Mouse (Mus musculus) embryonic facial prominence, embryonic 11.5 days (tissue): ENCODE data around the gene Nampt. TPM values are rescaled to one million over a fixed set of nuclear protein-coding genes. Genes with fewer than 3 reads are reported as not detected.

Experiments
- ATAC-seq: fragments of 200-750 bp; cut with Nextera tagmentation; replicated peaks from 2 replicates; pipeline ENCODE4 v1.8.0; 2017; ENCODE audit warnings: low read depth; ENCODE audit not compliant: insufficient number of reproducible peaks, low FRiP score, low TSS enrichment
- DNase-seq: peaks from one replicate; pipeline ENCODE4 v3.0.0-alpha.2; 2015; ENCODE audit warnings: low spot score
- H3K27ac ChIP-seq: fragments of 300-500 bp; sonication (generic); replicated peaks from 2 replicates; pipeline ENCODE4 v1.5.1; 2014; ENCODE audit warnings: mild to moderate bottlenecking, low read depth, low read length, control low read depth
- H3K27me3 ChIP-seq: fragments of 300-500 bp; sonication (generic); 2 replicates; pipeline ENCODE4 v1.6.1; 2014; ENCODE audit warnings: mild to moderate bottlenecking, low read length, moderate library complexity, mixed read lengths; ENCODE audit not compliant: control insufficient read depth, insufficient read depth
- H3K36me3 ChIP-seq: fragments of 300-500 bp; sonication (generic); replicated peaks from 2 replicates; pipeline ENCODE4 v1.6.1; 2014; ENCODE audit warnings: low read depth, mild to moderate bottlenecking, low read length, moderate library complexity, mixed read lengths; ENCODE audit not compliant: control insufficient read depth, insufficient read depth
- H3K4me1 ChIP-seq: fragments of 300-500 bp; sonication (generic); 2 replicates; pipeline ENCODE4 v1.6.1; 2014; ENCODE audit warnings: low read length, mixed read lengths; ENCODE audit not compliant: control insufficient read depth, insufficient read depth
- H3K4me2 ChIP-seq: fragments of 300-500 bp; sonication (generic); 2 replicates; pipeline ENCODE4 v1.6.1; 2014; ENCODE audit warnings: low read depth, mild to moderate bottlenecking, control low read depth, low read length, moderate library complexity
- H3K4me3 ChIP-seq: fragments of 300-500 bp; sonication (generic); 2 replicates; pipeline ENCODE4 v1.5.1; 2014; ENCODE audit warnings: low read depth, low read length, control low read depth
- H3K9ac ChIP-seq: fragments of 300-500 bp; sonication (generic); replicated peaks from 2 replicates; pipeline ENCODE4 v1.6.1; 2014; ENCODE audit warnings: mild to moderate bottlenecking, control low read depth, low read length
- H3K9me3 ChIP-seq: fragments of 300-500 bp; sonication (generic); replicated peaks from 2 replicates; pipeline ENCODE4 v1.6.1; 2016; ENCODE audit warnings: mild to moderate bottlenecking, low read length, inconsistent platforms, mixed read lengths; ENCODE audit not compliant: control insufficient read depth
- WGBS: fragments of 180-500 bp; shearing (Covaris S2); extraction: QIAGEN DNeasy Blood & Tissue Kit; methylation state at CpG from one replicate; pipeline ENCODE4 v1.1.7; 2014; 5-methylcytosine and 5-hydroxymethylcytosine counted together
- polyA plus RNA-seq: library from polyadenylated mRNA; unstranded; fragments of >200 nt; fragmentation: Nextera tagmentation; extraction: Ambion mirVana; gene quantifications from 2 replicates; pipeline ENCODE4 v1.2.1, GENCODE M21; 2014

Nampt gene
- polyA plus RNA-seq, 1 experiment from 2014 or later: 39.8 TPM

DNA sequence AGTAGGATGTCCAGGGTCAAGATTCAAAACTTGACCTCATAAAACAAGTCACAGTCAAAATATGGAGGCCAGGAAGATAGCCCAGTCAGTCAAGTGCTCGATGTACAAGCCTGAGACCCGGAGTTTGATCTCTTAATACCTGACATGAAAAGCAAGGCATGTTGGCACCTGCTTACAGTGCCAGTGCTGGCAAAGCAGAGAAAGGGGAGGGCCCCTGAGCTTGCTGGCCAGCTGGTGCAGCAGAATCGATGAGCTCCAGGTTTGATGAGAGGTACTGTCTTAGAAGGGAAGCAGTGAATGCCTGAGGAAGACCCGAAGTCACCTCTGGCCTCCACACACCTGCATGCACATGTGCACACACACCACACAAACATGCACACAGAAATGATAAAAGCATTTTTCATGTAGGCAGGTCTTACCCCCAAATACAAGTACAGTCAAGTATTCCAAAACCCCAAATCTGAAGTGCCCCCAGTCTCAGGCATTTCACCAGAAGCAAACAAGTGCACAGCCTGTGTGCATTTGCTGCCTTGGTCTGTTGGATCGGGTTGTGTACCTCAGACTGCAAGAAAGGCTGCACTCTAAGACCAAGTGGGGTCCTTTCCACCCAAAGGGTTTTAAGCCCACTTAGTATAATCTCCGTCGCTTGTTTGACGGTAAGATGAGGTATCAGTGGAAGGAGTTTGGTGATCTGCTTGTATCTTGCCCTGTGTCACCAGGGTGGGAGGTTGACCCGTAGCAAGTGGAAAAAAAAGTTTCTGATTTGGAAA, 10.2 kb downstream of the Nampt start:
- Histone ChIP-seq H3K4me1 (no peaks in the 10 kb centered on the region), H3K4me2 (no peak overlapping the region), H3K4me3 (no peak overlapping the region), H3K27me3 (no peaks in the 10 kb centered on the region), H3K9me3 (no peaks in the 10 kb centered on the region), H3K9ac (no peak overlapping the region), H3K36me3 (no peaks in the 10 kb centered on the region; the same call in 1 of the 2 replicates), H3K27ac (no peak overlapping the region)
- WGBS: 88% methylated on average over 9 of the region's 9 CpGs
- ATAC-seq (no peak), DNase-seq (no peak)

DNA sequence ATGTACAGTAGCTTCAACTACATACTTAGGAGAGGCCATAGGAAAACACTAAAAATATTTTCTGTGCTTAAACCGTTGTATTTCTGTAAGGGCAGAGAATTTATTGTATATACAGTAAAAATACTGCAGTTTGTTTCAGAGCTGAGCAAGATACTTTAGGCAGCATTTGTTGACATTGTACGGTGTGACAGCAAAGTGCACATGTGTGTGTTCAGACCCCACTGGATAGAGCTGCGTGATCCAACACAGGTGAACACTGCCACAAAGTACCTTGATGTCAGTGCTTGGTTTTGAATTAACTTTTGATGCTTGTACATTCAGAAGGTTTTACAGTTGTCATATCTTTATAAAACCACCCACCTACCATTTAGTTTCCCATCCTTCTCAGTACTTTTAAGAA, 12.7 kb downstream of the Nampt start:
- DNase-seq: no peak
- H3K4me1 ChIP-seq: no peaks in the 10 kb centered on the region
- no peaks in the 10 kb centered on the region for H3K27me3 ChIP-seq
- ATAC-seq: no peak
- WGBS: 89% methylated on average over 3 of the region's 3 CpGs
- no peaks in the 10 kb centered on the region; the same call in none of the 2 replicates for H3K36me3 ChIP-seq
- no peak overlapping the region for H3K4me2 ChIP-seq
- no peaks in the 10 kb centered on the region for H3K9me3 ChIP-seq
- H3K4me3 ChIP-seq: no peak overlapping the region
- no peak overlapping the region for H3K27ac ChIP-seq
- H3K9ac ChIP-seq: no peak overlapping the region

DNA sequence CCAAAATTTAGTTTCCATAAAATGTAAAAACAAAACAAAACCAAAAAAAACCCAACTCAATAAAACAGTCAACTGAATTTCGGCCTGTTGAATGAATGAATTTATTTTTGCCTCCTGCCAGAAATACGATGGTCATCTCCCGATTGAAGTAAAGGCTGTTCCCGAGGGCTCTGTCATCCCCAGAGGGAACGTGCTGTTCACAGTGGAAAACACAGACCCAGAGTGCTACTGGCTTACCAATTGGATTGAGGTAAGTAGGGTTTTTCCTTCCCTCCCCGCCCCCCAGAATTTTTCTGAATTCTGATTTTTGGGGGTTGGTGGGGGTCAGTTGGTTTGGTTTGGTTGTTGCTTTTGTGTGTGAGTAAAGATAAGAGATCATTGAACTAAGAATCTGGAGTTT, 15.4 kb downstream of the Nampt start:
- Histone ChIP-seq H3K27me3 (no peaks in the 10 kb centered on the region), H3K4me3 (no peak overlapping the region), H3K36me3 (peaks cover 2% of the 10 kb centered on the region; the same call in 1 of the 2 replicates), H3K4me2 (no peak overlapping the region), H3K27ac (no peak overlapping the region), H3K9me3 (no peaks in the 10 kb centered on the region), H3K4me1 (no peaks in the 10 kb centered on the region), H3K9ac (no peak overlapping the region)
- DNase-seq: no peak
- no peak for ATAC-seq
- 93% methylated on average over 6 of the region's 6 CpGs for WGBS

DNA sequence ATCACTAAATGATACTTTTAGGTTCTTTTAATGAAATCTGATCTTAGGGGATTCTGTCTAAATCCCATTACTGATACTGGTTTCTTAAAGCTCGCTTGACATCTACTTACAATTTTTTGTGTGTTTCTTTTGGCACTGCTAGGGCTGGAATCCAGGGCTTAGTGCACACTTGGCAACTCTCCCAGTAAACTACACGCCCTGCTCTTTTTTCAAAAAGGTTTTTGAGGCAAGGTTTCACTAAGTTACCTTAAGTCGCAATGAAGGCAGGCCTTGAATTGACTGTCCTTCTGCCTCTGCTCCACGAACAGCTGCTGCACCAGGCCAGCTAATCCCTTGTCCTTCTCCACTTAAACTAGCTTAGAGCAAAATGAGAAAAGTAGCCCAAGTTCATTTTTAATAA, 15.9 kb downstream of the Nampt start:
- Histone ChIP-seq H3K4me1 (no peaks in the 10 kb centered on the region), H3K27me3 (no peaks in the 10 kb centered on the region), H3K27ac (no peak overlapping the region), H3K36me3 (peaks cover 2% of the 10 kb centered on the region; the same call in 1 of the 2 replicates), H3K9ac (no peak overlapping the region), H3K4me2 (no peak overlapping the region), H3K9me3 (no peaks in the 10 kb centered on the region), H3K4me3 (no peak overlapping the region)
- no peak for ATAC-seq
- DNase-seq: no peak
- WGBS: 73% methylated on average over 4 of the region's 4 CpGs

DNA sequence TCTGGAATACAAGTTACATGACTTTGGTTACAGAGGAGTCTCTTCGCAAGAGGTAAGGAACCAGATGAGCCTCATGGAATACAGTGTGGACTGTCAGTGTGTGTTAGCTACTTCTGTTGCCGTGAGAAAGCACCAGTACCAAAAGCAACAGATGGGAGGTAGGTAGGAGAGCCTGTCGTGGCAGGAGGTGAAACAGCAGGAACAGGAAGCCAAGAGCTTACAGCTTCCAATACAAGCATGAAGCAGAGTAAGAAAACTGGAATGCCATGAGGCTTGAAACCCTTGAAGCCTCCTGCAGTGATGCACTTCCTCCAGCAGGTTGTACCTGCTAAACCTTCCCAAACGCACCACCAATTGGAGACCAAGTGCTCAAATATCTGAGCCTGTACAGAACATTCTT, 19.1 kb downstream of the Nampt start:
- Histone ChIP-seq H3K9ac (no peak overlapping the region), H3K4me3 (no peak overlapping the region), H3K27me3 (no peaks in the 10 kb centered on the region), H3K27ac (no peak overlapping the region), H3K4me1 (no peaks in the 10 kb centered on the region), H3K36me3 (peaks cover 2% of the 10 kb centered on the region; the same call in 1 of the 2 replicates), H3K9me3 (no peaks in the 10 kb centered on the region), H3K4me2 (no peak overlapping the region)
- ATAC-seq (no peak), DNase-seq (no peak)
- WGBS: 87% methylated on average over 4 of the region's 4 CpGs

DNA sequence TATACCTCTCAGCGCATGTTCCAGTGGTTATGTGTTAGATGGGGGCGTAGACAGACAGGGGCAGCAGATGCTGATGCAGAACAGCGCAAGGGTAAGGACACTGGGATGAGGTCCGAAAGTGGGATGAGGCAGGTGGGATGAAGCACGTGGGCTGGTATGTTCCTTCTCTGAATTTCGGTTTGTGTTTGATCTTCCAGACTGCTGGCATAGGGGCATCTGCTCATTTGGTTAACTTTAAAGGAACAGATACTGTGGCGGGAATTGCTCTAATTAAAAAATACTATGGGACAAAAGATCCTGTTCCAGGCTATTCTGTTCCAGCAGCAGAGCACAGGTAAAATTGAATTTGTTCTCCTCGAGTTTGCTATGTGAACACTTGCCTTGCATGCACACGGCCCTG, 19.6 kb downstream of the Nampt start:
- ATAC-seq: no peak
- H3K4me1 ChIP-seq: no peaks in the 10 kb centered on the region
- peaks cover 2% of the 10 kb centered on the region; the same call in 1 of the 2 replicates for H3K36me3 ChIP-seq
- H3K9me3 ChIP-seq: no peaks in the 10 kb centered on the region
- H3K4me3 ChIP-seq: no peak overlapping the region
- H3K27me3 ChIP-seq: no peaks in the 10 kb centered on the region
- WGBS: 94% methylated on average over 9 of the region's 9 CpGs
- H3K27ac ChIP-seq: no peak overlapping the region
- no peak for DNase-seq
- no peak overlapping the region for H3K9ac ChIP-seq
- H3K4me2 ChIP-seq: no peak overlapping the region

DNA sequence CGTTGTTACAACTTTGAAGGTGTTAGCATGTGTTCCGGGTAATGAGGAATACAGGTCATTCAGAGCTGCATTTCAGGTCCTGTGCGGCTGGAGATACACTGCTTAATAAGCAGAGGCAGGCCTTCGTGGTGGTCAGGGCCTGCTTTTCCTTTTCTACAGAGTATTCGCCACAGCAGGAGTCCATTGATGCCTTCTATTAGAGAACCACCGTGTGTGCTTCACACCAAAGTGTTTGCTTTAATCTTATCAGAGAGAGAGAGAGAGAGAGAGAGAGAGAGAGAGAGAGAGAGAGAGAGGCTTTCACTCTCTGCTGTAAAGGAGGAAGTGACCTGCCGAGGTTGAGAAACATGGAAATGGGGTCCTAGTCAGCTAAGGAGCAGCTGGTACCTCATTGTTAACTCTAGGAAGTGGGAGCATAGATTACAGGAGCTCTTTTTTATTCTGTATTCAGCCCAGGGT, 22.1 kb downstream of the Nampt start:
- H3K9me3 ChIP-seq: no peaks in the 10 kb centered on the region
- H3K4me2 ChIP-seq: no peak overlapping the region
- H3K27ac ChIP-seq: no peak overlapping the region
- H3K4me3 ChIP-seq: no peak overlapping the region
- DNase-seq: no peak
- no peak overlapping the region for H3K9ac ChIP-seq
- 75% methylated on average over 7 of the region's 7 CpGs for WGBS
- H3K36me3 ChIP-seq: 0 out of 2 replicates have a peak, but pooled peaks cover 2% of the 10 kb centered on the region
- H3K27me3 ChIP-seq: no peaks in the 10 kb centered on the region
- H3K4me1 ChIP-seq: no peaks in the 10 kb centered on the region
- ATAC-seq: no peak

DNA sequence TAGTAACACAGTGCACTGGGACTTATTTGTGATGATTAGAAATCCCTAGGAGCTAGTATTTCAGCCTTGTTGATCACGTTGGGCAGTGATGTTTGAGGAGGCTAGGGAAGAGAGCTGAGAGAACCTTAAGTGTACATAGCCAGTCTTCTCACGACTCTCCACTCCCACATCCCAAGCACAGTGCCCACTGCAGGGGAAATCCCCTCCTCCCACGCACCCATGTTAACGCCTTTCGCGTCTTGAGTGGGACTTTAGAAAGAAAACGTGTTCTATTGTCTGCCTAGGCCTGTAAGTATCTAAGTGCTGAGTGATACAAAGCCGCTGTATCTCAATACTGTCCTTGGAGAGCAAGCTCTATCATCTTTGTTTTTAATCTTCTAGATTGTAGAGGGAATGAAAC, 27.0 kb downstream of the Nampt start:
- Histone ChIP-seq H3K9me3 (no peaks in the 10 kb centered on the region), H3K36me3 (no peaks in the 10 kb centered on the region; the same call in 1 of the 2 replicates), H3K27me3 (no peaks in the 10 kb centered on the region), H3K27ac (no peak overlapping the region), H3K9ac (no peak overlapping the region), H3K4me2 (no peak overlapping the region), H3K4me1 (no peaks in the 10 kb centered on the region), H3K4me3 (no peak overlapping the region)
- DNase-seq: no peak
- ATAC-seq: no peak
- WGBS: 90% methylated on average over 8 of the region's 8 CpGs
